Mouse (Mus musculus) bone marrow, adult 2 months (tissue): ENCODE data around the gene Psmb5. TPM values are rescaled to one million over a fixed set of nuclear protein-coding genes. Genes with fewer than 3 reads are reported as not detected.
A peak's percentile ranks its signal among the peaks of the same experiment; 100 is the strongest.

Experiments used
- H3K27ac ChIP-seq: fragments of 200-500 bp; 2 replicates; pipeline ENCODE4 v1.5.1; 2012; ENCODE audit warnings: low read depth, mild to moderate bottlenecking, control low read depth, inconsistent platforms, low read length; ENCODE audit not compliant: control insufficient read depth, poor library complexity, insufficient read depth
- H3K4me1 ChIP-seq: fragments of 200-500 bp; 2 replicates; pipeline ENCODE4 v1.6.1; 2011; ENCODE audit warnings: low read length; ENCODE audit not compliant: control insufficient read depth, insufficient read depth
- H3K4me3 ChIP-seq: fragments of 200-500 bp; replicated peaks from 2 replicates; pipeline ENCODE3; 2011; ENCODE audit warnings: mild to moderate bottlenecking, low read depth, low read length, control low read depth; ENCODE audit not compliant: control insufficient read depth
- CTCF ChIP-seq: fragments of 200-500 bp; IDR thresholded peaks from 2 replicates; pipeline ENCODE4 v1.5.1; 2011; ENCODE audit warnings: low read length, control low read depth; ENCODE audit not compliant: control insufficient read depth, insufficient read depth
- POLR2A ChIP-seq: fragments of 200-500 bp; IDR thresholded peaks from 2 replicates; pipeline ENCODE4 v1.6.1; 2011; ENCODE audit warnings: low read depth, mild to moderate bottlenecking, control low read depth, low read length, borderline replicate concordance; ENCODE audit not compliant: control insufficient read depth
- WGBS: fragments of 180-500 bp; shearing (Covaris S2); methylation state at CpG from one replicate; pipeline ENCODE4 v1.1.7; 2018; 5-methylcytosine and 5-hydroxymethylcytosine counted together
- polyA plus RNA-seq: library from polyadenylated mRNA; stranded (reverse); fragments of >200 nt; gene quantifications from 2 replicates; pipeline ENCODE4 v1.2.4, GENCODE M21; 2011; ENCODE audit warnings: low replicate concordance; ENCODE audit not compliant: missing spikeins, insufficient read depth, insufficient read length

Psmb5 gene
- polyA plus RNA-seq, 1 experiment, result 91.4 TPM

GRCm38 (mm10) chr14:54640121-54640520 lies 22.3 kb upstream of the Psmb5 start:
- Histone ChIP-seq H3K4me3 (no peak overlapping the region), H3K4me1 (peaks cover 2% of the 10 kb centered on the region; the same call in 1 of the 2 replicates), H3K27ac (no peak overlapping the region)
- TF ChIP-seq POLR2A (no peak), CTCF (no peak)
- WGBS, result 57% methylated on average over 4 of the region's 4 CpGs

DNA sequence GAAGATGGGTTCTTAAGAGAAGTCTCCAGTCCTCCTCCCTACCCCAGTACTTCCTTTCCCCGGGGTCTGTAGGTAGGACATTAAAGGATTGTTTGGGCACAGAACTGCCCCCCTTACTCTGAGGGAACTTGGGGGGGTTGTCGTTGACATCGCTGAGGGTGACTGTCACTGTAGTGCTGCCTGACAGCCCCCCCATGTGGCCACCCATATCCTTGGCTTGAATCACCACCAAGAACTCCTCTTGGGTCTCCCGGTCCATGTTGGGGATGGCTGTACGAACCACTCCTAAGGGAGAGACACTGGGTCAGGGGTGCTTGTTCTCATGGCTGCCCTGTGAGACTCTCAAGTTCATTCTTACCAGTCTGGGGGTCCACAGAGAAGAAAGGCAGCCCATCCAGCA lies 20.4 kb upstream of the Psmb5 start:
- Histone ChIP-seq H3K4me3 (no peak overlapping the region), H3K4me1 (peaks cover 2% of the 10 kb centered on the region; the same call in 1 of the 2 replicates), H3K27ac (no peak overlapping the region)
- WGBS, result 66% methylated on average over 5 of the region's 5 CpGs
- TF ChIP-seq POLR2A (no peak), CTCF (no peak)

DNA sequence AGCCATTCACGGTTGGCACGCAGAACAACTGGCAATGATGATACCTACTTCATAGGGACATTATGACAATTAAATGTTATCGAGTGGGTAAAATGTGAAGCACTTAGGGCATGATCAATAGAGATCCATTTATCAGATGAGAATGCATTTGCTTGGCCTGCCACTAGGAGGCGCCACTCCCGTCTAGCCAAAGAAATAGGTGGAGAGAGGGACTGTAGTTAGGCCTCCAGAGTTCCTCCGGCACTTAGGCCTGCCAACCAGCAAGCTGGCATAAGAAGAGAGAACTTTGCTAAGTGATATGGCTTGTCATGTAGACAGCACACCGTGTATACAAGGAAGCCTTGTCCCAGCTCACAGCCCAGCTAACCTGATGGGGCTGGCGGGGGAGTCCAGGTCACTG lies 19.1 kb upstream of the Psmb5 start:
- H3K4me1 ChIP-seq, result peaks cover 2% of the 10 kb centered on the region; the same call in 1 of the 2 replicates
- 50% methylated on average over 8 of the region's 8 CpGs for WGBS
- no peak overlapping the region for H3K4me3 ChIP-seq
- H3K27ac ChIP-seq, result no peak overlapping the region
- TF ChIP-seq POLR2A (no peak), CTCF (peak; percentile 88)

DNA sequence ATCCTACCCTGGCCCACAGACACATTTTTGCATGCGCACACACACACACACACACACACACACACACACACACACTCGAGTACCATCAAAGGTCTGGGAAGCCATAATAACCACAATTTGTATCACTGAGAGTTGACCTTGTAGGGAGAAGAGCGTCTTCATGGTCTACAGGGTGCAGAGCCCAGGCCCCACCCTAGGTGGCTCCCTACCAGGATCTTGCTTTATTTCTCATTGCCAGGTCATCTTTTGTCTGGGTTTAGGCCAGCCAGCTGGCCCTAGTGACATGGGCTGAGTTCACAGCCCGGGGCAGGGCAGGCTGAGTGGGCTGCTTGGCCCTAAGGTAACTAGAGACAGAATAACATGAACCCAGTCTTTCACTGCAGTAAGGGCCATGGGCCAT lies 16.4 kb upstream of the Psmb5 start:
- no peak overlapping the region for H3K4me3 ChIP-seq
- H3K4me1 ChIP-seq, result no peaks in the 10 kb centered on the region
- TF ChIP-seq CTCF (peak; percentile 15; the same call in 1 of the 2 replicates), POLR2A (no peak)
- no peak overlapping the region for H3K27ac ChIP-seq
- WGBS, result 70% methylated on average over 4 of the region's 4 CpGs

DNA sequence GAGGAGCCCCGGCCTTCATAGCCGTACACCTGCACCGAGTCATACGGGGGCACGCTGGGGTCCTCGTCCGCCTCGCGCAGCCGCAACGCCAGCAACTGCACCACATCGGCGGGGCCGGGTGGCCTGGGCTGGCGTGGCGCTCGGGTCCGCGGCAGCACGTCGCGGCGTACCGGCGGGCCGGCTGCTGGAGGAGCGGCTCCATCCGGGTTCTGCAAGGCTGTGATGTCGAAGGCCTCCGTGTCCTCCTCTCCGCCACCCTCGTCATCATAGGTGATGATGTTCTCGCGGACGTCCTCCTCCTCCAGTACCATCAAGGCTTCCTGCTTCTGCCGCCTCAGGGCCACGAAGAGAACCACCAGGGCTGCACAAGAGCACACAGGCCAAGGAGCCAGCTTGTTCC lies 14.4 kb upstream of the Psmb5 start:
- no peak for TF ChIP-seq CTCF
- TF ChIP-seq POLR2A, result no peak

GRCm38 (mm10) chr14:54631240-54631599 lies 13.4 kb upstream of the Psmb5 start:
- Histone ChIP-seq H3K27ac (no peak overlapping the region), H3K4me3 (no peak overlapping the region), H3K4me1 (no peaks in the 10 kb centered on the region)
- no peak for TF ChIP-seq POLR2A
- no peak for TF ChIP-seq CTCF
- WGBS, result 86% methylated on average over 4 of the region's 4 CpGs

More for the DNA sequence above, 14.4 kb upstream of the Psmb5 start:
- Histone ChIP-seq H3K4me1 (no peaks in the 10 kb centered on the region), H3K27ac (no peak overlapping the region; the same call in 1 of the 2 replicates), H3K4me3 (no peak overlapping the region)
- 95% methylated on average over 37 of the region's 37 CpGs for WGBS

DNA sequence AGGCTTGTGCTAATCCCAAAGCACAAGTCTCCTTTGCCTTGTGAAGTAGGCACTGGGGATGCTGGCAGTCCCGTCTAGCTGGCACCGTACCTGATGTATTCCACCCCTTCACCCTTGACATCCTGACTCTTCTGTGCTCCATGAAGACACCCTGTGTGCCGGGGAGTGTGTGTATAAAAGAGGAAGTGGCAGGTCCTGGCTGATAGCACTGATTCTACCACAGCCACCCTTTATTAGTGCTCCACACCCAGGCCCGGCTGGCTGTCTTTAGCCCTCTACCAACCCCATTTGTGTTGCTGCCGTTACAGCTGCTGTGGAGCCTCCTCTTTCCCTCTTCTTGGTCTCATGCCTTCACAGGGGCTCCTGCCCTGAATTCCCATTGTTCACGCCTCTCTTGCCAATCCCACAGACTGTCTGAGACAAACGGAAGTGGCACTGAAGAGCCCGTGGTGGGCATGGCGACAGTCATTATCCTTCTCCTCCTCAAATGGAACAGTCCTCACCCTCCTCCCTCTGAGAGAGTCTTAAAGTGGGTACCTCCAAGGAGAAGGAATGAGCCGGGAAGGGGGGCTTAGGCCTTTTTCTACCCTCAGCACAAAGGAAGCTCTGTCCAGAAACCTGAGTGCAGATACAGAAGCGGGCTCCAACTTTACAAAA lies 12.9 kb upstream of the Psmb5 start:
- no peak for TF ChIP-seq POLR2A
- TF ChIP-seq CTCF, result no peak
- Histone ChIP-seq H3K4me1 (no peaks in the 10 kb centered on the region), H3K4me3 (no peak overlapping the region), H3K27ac (no peak overlapping the region)
- 50% methylated on average over 11 of the region's 11 CpGs for WGBS

DNA sequence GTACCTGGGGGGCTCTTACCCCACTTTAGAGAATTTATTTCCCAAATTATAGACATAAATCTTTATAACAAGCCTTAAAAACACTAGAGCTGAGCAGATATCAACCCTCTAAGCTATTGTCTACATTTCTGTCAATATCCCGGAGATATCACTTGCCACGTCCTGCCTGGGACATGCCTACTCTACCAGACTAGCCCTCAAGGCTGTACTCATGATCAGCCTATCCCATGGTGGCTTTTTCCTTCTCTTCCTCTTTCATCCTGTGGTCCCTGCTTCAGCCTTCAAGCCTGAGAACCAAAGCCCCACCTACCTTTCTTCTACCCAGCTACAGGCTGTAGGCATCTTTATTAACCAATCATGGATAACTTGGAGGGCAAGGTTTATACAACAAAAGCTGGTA lies 12.0 kb upstream of the Psmb5 start:
- 74% methylated on average over 2 of the region's 2 CpGs for WGBS
- no peak overlapping the region for H3K4me3 ChIP-seq
- no peak for TF ChIP-seq POLR2A
- no peak for TF ChIP-seq CTCF
- no peaks in the 10 kb centered on the region for H3K4me1 ChIP-seq
- H3K27ac ChIP-seq, result no peak overlapping the region

- TF ChIP-seq POLR2A, result no peak
- no peak for TF ChIP-seq CTCF
- 72% methylated on average over 5 of the region's 5 CpGs for WGBS
- Histone ChIP-seq H3K27ac (no peak overlapping the region), H3K4me1 (no peaks in the 10 kb centered on the region; the same call in 1 of the 2 replicates), H3K4me3 (no peak overlapping the region)
Measured at GRCm38 (mm10) chr14:54628103-54628502, 10.3 kb upstream of the Psmb5 start.
